Comparison of ENCODE assay signal across 23 mouse cellular contexts in genomic region chr14:35049231-35049630, GRCm38 (mm10).
DNase-seq lines count a peak whose midpoint lies in the region; TF ChIP-seq lines count a peak whose summit lies in the region.
"Had no signal": no experiment of that assay in that cellular context is flagged by ENCODE, and none has a peak within 500 bp of the region (broad histone marks: within the 10 kb centered on the region; RNA-seq: fewer than 3 reads in every experiment).

No protein-coding gene starts in this region.

- peak; percentile 69 for DNase-seq in heart, adult 11 months
- DNase-seq in heart, postnatal 25 days (ENCODE audit: low spot score): no peak
- DNase-seq in layer of hippocampus, adult 2 months (ENCODE audit: low spot score in 2 of 2): peak; percentile 23 to 29
- no peak for DNase-seq in layer of hippocampus, adult 9-10 months (ENCODE audit: low spot score)
- DNase-seq in brain, adult 2 months (ENCODE audit: low read depth, low spot score): peak; percentile 51
- peak; percentile 33 to 35 for DNase-seq in layer of hippocampus, postnatal 14 days (ENCODE audit: low spot score in 2 of 2)
- no peak for DNase-seq in gastrocnemius, postnatal 14 days
- no peak for DNase-seq in heart, postnatal 14 days
- DNase-seq: adrenal gland, adult 2 months; adrenal gland, postnatal 10 days; adrenal gland, postnatal 25 days; cerebellum, adult 11 months; cerebellum, adult 18-20 months; cerebellum, adult 8-10 months; cerebellum, adult 9-11 months; cerebellum, postnatal 14 days; cerebellum, postnatal 36 days; embryo, embryonic 11 days had no signal

- no peak overlapping the region for H3K4me3 ChIP-seq in layer of hippocampus, adult 2 months
- H3K4me3 ChIP-seq: embryonic facial prominence, embryonic 13.5 days; embryonic facial prominence, embryonic 15.5 days; erythroblast, embryonic 14.5 days; forebrain, embryonic 10.5 days; forebrain, embryonic 12.5 days had no signal

- no peak for TF ChIP-seq CTCF in layer of hippocampus, adult 2 months (conservative IDR thresholded peaks at IDR 0.05)

- H3K27ac ChIP-seq in layer of hippocampus, adult 2 months: peak overlapping the region; percentile 72
- H3K27ac ChIP-seq: embryonic facial prominence, embryonic 13.5 days; embryonic facial prominence, embryonic 15.5 days; forebrain, embryonic 10.5 days; forebrain, embryonic 12.5 days had no signal

- intact Hi-C loops in heart, postnatal 25 days (cut with DNase I): no loop called here
- intact Hi-C loops in gastrocnemius, postnatal 14 days (cut with DNase I; ENCODE audit: low total_unique reads): no loop called here
- intact Hi-C loops in heart, postnatal 14 days (cut with DNase I): no loop called here

Comparison
In these comparisons a context has a peak if more than half of its experiments do, and no peak if none do; other contexts are left out.
1. DNase-seq: peak in heart, adult 11 months (single experiment), layer of hippocampus, adult 2 months (2 of 2), brain, adult 2 months (single experiment) and layer of hippocampus, postnatal 14 days (2 of 2); none in heart, postnatal 25 days (single experiment), layer of hippocampus, adult 9-10 months (single experiment), gastrocnemius, postnatal 14 days (single experiment) and heart, postnatal 14 days (0 of 2).